Mouse (Mus musculus): ENCODE results near the gene Mustn1. TPM values are rescaled to one million over a fixed set of nuclear protein-coding genes. Genes with fewer than 3 reads are reported as not detected.

The Mustn1 gene
- polyA plus RNA-seq, 1 experiment: 24.9 TPM

Other genes starting within 250 kb of the Mustn1 start
- gene Rft1, start 224.8 kb upstream of the Mustn1 start, polyA plus RNA-seq (2012; rRNA removed): 27.1 and 32.4 TPM in 2 replicates
- gene Sfmbt1, start 164.4 kb upstream of the Mustn1 start, polyA plus RNA-seq (2012; rRNA removed): 2.9 and 5.7 TPM in 2 replicates
- 30.9 and 31.6 TPM in 2 replicates for gene Tmem110, start 53.6 kb upstream of the Mustn1 start, polyA plus RNA-seq (2012; rRNA removed)
- gene Itih4, start 7.3 kb downstream of the Mustn1 start, polyA plus RNA-seq (2012; rRNA removed): 0.38 and 1.7 TPM in 2 replicates
- gene Itih3, start 44.6 kb downstream of the Mustn1 start, polyA plus RNA-seq (2012; rRNA removed): 1.2 and 1.4 TPM in 2 replicates
- 0.15 and 0.47 TPM in 2 replicates for gene Itih1, start 64.1 kb downstream of the Mustn1 start, polyA plus RNA-seq (2012; rRNA removed)
- 6.3 and 9.6 TPM in 2 replicates for gene Nek4, start 72.2 kb downstream of the Mustn1 start, polyA plus RNA-seq (2012; rRNA removed)
- 33.0 and 34.4 TPM in 2 replicates for gene Glt8d1, start 122.2 kb downstream of the Mustn1 start, polyA plus RNA-seq (2012; rRNA removed)
- gene Spcs1, start 122.5 kb downstream of the Mustn1 start, polyA plus RNA-seq (2012; rRNA removed): 291 and 352 TPM in 2 replicates
- 12.2 and 16.9 TPM in 2 replicates for gene Pbrm1, start 139.9 kb downstream of the Mustn1 start, polyA plus RNA-seq (2012; rRNA removed)
- gene Gnl3, start 140.0 kb downstream of the Mustn1 start, polyA plus RNA-seq (2012; rRNA removed): 20.3 and 23.2 TPM in 2 replicates
- 43.9 and 61.7 TPM in 2 replicates for gene Smim4, start 249.8 kb downstream of the Mustn1 start, polyA plus RNA-seq (2012; rRNA removed)